Mouse (Mus musculus): ENCODE measurements around the gene Poc5. TPM values are rescaled to one million over a fixed set of nuclear protein-coding genes. Genes with fewer than 3 reads are reported as not detected.

Poc5 gene
- polyA plus RNA-seq, 1 experiment from 2014 or later = 31.0 TPM

DNA sequence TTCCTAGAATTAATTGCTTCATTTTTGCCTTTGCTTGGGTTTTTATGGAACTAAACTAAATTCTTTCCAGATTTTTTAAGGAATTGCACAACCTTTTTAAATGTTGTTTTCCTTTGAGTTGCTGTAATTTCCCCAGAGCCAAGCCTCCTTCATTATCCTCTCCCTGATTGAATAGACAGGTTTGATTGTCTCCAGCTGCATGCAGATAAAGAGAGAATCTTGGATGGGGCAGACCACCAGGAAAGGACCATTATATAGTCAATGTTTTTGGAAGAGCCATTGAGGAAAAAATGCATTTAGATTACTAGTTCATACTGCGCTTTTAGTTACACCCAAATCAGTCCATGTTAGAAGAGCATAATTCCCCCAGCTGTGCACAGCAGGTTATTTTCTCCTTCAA, 20.7 kb downstream of the Poc5 start:
- H3K9ac ChIP-seq = no peak overlapping the region
- H3K4me2 ChIP-seq (replicated peaks) = no peak overlapping the region
- H3K4me1 ChIP-seq = no peaks in the 10 kb centered on the region
- no peaks in the 10 kb centered on the region for H3K27me3 ChIP-seq
- H3K27ac ChIP-seq = no peak overlapping the region
- no peaks in the 10 kb centered on the region for H3K9me3 ChIP-seq (replicated peaks)
- 84% methylated on average over 1 of the region's 1 CpGs for WGBS
- no peak for ATAC-seq (ENCODE audit: low FRiP score)
- no peak overlapping the region for H3K4me3 ChIP-seq
- peaks cover 67% of the 10 kb centered on the region for H3K36me3 ChIP-seq

GRCm38 (mm10) chr13:96414384-96414783, 26.3 kb downstream of the Poc5 start:
- Histone ChIP-seq H3K27me3 (no peaks in the 10 kb centered on the region), H3K4me1 (no peaks in the 10 kb centered on the region), H3K9ac (no peak overlapping the region), H3K9me3 (replicated peaks) (no peaks in the 10 kb centered on the region), H3K27ac (no peak overlapping the region), H3K36me3 (peaks cover 72% of the 10 kb centered on the region), H3K4me3 (no peak overlapping the region), H3K4me2 (replicated peaks) (no peak overlapping the region)
- no peak for ATAC-seq (ENCODE audit: low FRiP score)
- 90% methylated on average over 6 of the region's 6 CpGs for WGBS

GRCm38 (mm10) chr13:96416380-96416779, 28.3 kb downstream of the Poc5 start:
- no peak for ATAC-seq (ENCODE audit: low FRiP score)
- H3K27me3 ChIP-seq = no peaks in the 10 kb centered on the region
- no peaks in the 10 kb centered on the region for H3K4me1 ChIP-seq
- no peak overlapping the region for H3K4me2 ChIP-seq (replicated peaks)
- H3K36me3 ChIP-seq = peaks cover 62% of the 10 kb centered on the region
- H3K4me3 ChIP-seq = no peak overlapping the region
- WGBS = 94% methylated on average over 8 of the region's 8 CpGs
- H3K9me3 ChIP-seq (replicated peaks) = no peaks in the 10 kb centered on the region
- H3K27ac ChIP-seq = no peak overlapping the region
- H3K9ac ChIP-seq = no peak overlapping the region

DNA sequence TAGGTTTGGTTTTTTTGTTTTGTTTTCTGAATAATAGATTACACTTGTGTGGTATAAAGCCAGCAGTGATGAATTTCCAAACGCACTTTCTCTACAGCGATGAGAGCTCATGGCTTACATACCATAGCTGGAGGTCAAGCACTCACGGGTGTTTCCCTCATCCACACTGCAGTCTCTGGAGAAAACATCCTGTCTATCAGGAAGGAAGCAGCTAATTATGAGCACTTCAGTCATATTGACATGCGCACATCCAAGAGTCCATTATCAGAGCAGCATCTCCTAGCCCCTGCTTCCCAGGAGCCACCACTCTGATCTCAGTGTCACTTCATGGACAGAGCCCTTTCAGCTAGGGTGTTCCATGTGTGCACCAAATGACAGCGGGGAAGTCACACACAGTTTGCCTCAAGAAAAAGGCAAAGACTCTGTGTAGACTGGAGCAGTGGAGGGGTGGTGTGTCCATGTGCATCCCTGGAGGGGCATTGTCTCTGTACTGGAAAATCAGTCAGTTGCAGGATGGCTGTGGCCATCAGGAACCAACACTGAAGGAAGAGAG, 29.2 kb downstream of the Poc5 start:
- Histone ChIP-seq H3K27me3 (no peaks in the 10 kb centered on the region), H3K4me2 (replicated peaks) (no peak overlapping the region), H3K27ac (no peak overlapping the region), H3K36me3 (peaks cover 54% of the 10 kb centered on the region), H3K4me1 (no peaks in the 10 kb centered on the region), H3K9me3 (replicated peaks) (no peaks in the 10 kb centered on the region), H3K9ac (no peak overlapping the region), H3K4me3 (no peak overlapping the region)
- no peak for ATAC-seq (ENCODE audit: low FRiP score)
- 84% methylated on average over 5 of the region's 5 CpGs for WGBS

DNA sequence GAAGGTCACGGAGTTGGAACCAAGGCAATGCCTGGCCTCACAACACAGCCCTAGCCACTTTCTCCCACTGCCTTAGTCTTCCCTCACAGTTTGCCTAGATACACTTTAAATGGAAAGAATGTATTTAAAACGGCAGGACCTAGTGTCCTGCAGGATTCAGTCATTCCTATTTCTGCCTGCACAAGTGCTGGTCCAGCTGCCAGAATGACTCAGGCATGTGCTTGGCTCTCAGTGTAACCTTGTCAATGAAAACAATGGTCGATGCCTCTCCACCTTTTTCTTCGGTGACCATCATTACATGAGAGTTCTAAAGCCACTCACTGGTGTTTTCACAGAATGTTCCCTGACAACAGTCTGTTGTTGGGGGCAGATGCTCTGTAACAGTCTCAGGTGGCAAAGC, 30.4 kb downstream of the Poc5 start:
- Histone ChIP-seq H3K36me3 (peaks cover 49% of the 10 kb centered on the region), H3K9me3 (replicated peaks) (no peaks in the 10 kb centered on the region), H3K27ac (no peak overlapping the region), H3K4me3 (no peak overlapping the region), H3K4me1 (no peaks in the 10 kb centered on the region), H3K27me3 (no peaks in the 10 kb centered on the region), H3K4me2 (replicated peaks) (no peak overlapping the region), H3K9ac (no peak overlapping the region)
- no peak for ATAC-seq (ENCODE audit: low FRiP score)
- 92% methylated on average over 4 of the region's 4 CpGs for WGBS

DNA sequence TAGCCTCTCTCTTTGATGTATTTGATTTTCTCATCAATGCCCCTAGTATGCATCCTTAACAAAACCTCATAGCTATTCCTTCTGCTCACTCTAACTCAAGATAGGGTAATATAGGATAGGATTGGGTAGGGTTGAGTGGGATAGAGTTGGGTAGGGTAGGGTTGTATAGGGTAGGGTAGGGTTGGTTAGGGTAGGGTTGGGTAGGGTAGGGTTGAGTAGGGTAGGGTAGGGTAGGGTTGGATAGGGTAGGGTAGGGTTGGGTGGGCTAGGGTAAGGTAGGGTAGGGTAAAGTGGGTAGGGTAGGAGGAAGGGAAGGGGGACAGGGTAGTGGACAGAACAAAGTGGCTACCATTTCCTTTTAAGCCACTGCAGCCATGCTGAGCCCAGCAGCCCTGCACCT, 33.1 kb downstream of the Poc5 start:
- Histone ChIP-seq H3K4me3 (no peak overlapping the region), H3K36me3 (peaks cover 24% of the 10 kb centered on the region), H3K27me3 (no peaks in the 10 kb centered on the region), H3K4me2 (replicated peaks) (no peak overlapping the region), H3K9ac (no peak overlapping the region), H3K4me1 (no peaks in the 10 kb centered on the region), H3K27ac (no peak overlapping the region), H3K9me3 (replicated peaks) (no peaks in the 10 kb centered on the region)
- no peak for ATAC-seq (ENCODE audit: low FRiP score)

DNA sequence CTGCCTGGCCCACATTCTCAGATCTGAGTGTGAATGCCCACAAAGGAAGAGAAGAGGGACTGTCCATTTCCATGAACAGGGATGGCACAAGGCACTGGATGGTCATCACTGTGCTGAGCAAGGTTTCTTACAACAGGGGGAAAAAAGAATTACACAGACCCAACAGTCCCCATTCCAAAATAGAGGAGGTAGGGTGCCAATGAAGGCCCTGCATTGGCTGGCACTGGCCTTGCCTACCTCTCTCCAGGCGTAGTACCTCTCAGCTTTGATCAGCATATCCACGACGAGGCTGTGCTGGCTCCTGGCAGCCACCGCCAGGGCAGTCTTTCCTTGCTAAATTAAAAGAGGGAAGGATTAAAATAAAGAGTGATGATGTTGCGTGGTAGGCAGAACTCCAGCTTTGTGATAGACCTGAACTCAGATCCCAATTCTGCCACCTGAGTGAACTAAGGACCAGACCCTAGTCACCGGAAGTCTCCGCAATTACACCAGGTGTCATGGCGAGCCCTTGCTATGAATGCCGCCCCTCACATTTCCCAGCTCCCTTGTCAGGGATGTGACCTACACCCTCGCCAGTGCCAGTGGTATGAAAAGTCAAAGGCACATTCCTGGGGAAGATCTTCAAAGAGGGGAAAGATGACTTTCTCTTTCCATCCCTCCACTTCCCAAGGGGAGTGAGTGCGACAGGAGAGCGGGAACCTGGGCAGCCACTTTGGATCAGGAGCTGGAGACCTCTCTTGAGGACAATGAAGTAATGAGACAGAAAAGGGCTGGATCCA, 36.6 kb downstream of the Poc5 start:
- no peaks in the 10 kb centered on the region for H3K36me3 ChIP-seq
- ATAC-seq (ENCODE audit: low FRiP score) = no peak
- no peak overlapping the region for H3K27ac ChIP-seq
- no peak overlapping the region for H3K4me3 ChIP-seq
- H3K4me1 ChIP-seq = no peaks in the 10 kb centered on the region
- H3K9me3 ChIP-seq (replicated peaks) = no peaks in the 10 kb centered on the region
- no peak overlapping the region for H3K9ac ChIP-seq
- 89% methylated on average over 12 of the region's 12 CpGs for WGBS
- no peaks in the 10 kb centered on the region for H3K27me3 ChIP-seq
- no peak overlapping the region for H3K4me2 ChIP-seq (replicated peaks)

- Histone ChIP-seq H3K9me3 (replicated peaks) (no peaks in the 10 kb centered on the region), H3K36me3 (no peaks in the 10 kb centered on the region), H3K4me3 (no peak overlapping the region), H3K27me3 (no peaks in the 10 kb centered on the region), H3K4me2 (replicated peaks) (no peak overlapping the region), H3K27ac (no peak overlapping the region), H3K9ac (no peak overlapping the region), H3K4me1 (no peaks in the 10 kb centered on the region)
- no peak for ATAC-seq (ENCODE audit: low FRiP score)
- 57% methylated on average over 3 of the region's 3 CpGs for WGBS
These were observed 38.0 kb downstream of the Poc5 start for GRCm38 (mm10) chr13:96426044-96426443.

GRCm38 (mm10) chr13:96428531-96428930, 40.4 kb downstream of the Poc5 start:
- ATAC-seq (ENCODE audit: low FRiP score) = no peak
- 78% methylated on average over 5 of the region's 5 CpGs for WGBS
- Histone ChIP-seq H3K4me1 (no peaks in the 10 kb centered on the region), H3K4me3 (no peak overlapping the region), H3K4me2 (replicated peaks) (no peak overlapping the region), H3K9ac (no peak overlapping the region), H3K9me3 (replicated peaks) (no peaks in the 10 kb centered on the region), H3K36me3 (no peaks in the 10 kb centered on the region), H3K27ac (no peak overlapping the region), H3K27me3 (no peaks in the 10 kb centered on the region)

DNA sequence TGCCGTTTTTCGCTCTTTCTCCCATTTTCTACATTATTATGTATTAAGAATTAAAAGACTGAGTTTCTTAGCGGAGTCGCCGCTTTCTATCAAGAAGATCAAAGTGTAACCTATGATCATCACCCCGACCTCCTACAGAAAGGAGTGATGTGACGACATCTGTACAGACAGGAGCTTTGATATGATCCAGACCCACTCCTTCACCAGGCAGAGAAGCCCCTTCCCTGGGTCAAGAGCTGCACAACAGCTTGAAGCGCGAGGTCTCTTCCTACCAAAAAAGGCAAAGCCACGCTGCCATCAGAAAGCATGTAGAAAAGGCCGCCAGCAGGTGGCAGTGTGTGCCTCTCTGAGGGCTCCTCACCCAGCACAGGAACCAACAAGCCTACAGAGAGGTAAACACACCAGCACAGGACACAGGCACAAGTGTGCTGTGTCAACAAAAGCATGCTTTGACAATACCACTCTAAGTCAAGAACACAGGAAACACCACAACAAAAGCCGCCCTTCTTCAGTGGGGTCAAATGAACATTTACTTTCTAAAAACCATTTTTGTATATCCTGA, 43.6 kb downstream of the Poc5 start:
- peaks cover 5% of the 10 kb centered on the region; the same call in 1 of the 2 replicates for H3K4me1 ChIP-seq
- WGBS = 36% methylated on average over 12 of the region's 12 CpGs

DNA sequence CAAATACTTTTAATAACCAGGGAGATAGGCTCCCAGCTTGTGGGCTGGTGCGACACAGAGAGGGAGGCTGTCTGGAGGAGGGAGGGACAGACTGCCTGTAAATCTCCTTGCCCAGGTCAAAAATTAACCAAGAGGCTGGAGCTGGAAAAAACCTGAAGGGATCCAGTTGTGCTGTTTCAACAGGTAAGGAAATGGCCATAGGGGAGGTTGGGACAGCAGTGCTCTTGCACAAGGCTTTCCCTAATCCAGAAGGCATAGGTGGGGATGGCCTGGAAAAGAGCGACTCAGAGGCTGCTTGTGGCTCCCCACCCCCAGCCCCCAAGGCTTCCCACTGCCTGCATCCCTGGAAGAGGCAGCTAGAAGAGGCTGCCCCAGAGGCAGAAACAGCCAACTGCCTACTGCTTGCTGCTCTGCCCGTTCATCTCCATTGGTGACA, 44.3 kb downstream of the Poc5 start:
- Histone ChIP-seq H3K27me3 (no peaks in the 10 kb centered on the region), H3K9me3 (replicated peaks) (no peaks in the 10 kb centered on the region), H3K9ac (no peak overlapping the region), H3K4me2 (replicated peaks) (no peak overlapping the region), H3K27ac (no peak overlapping the region), H3K4me1 (peaks cover 5% of the 10 kb centered on the region; the same call in 1 of the 2 replicates), H3K4me3 (no peak overlapping the region), H3K36me3 (no peaks in the 10 kb centered on the region)
- WGBS = 64% methylated on average over 3 of the region's 3 CpGs
- no peak for ATAC-seq (ENCODE audit: low FRiP score)

More for the DNA sequence above, 43.6 kb downstream of the Poc5 start:
- H3K9ac ChIP-seq = no peak overlapping the region
- H3K4me2 ChIP-seq (replicated peaks) = no peak overlapping the region
- H3K27ac ChIP-seq = no peak overlapping the region
- no peaks in the 10 kb centered on the region for H3K9me3 ChIP-seq (replicated peaks)
- no peaks in the 10 kb centered on the region for H3K27me3 ChIP-seq
- H3K4me3 ChIP-seq = no peak overlapping the region
- peak; percentile 79 for ATAC-seq (ENCODE audit: low FRiP score)
- H3K36me3 ChIP-seq = no peaks in the 10 kb centered on the region

DNA sequence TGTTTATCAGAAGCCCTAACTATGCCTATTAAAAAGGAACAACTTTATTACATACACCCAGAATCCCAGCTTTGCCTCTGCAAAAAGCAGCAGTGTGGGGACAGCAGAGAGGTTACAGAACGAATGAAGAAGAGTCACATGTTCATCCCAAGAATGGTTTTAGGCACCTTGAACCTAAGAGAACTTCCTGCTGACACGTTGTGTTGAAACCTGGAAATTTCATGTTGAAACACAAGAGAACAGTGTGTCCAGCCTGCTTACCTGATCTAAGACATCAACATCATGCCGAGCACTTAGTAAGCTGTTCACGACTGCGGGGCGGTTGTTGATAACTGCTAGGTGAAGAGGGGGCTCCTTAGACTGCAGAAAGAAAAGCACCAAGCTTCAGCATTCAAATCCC, 44.9 kb downstream of the Poc5 start:
- no peak for ATAC-seq (ENCODE audit: low FRiP score)
- no peak overlapping the region for H3K27ac ChIP-seq
- no peaks in the 10 kb centered on the region for H3K27me3 ChIP-seq
- H3K36me3 ChIP-seq = no peaks in the 10 kb centered on the region
- H3K9ac ChIP-seq = no peak overlapping the region
- no peak overlapping the region for H3K4me3 ChIP-seq
- WGBS = 88% methylated on average over 6 of the region's 6 CpGs
- H3K4me1 ChIP-seq = peaks cover 5% of the 10 kb centered on the region; the same call in 1 of the 2 replicates
- H3K9me3 ChIP-seq (replicated peaks) = no peaks in the 10 kb centered on the region
- no peak overlapping the region for H3K4me2 ChIP-seq (replicated peaks)
